Mouse (Mus musculus): ENCODE results near the gene Ppm1h.

Gene Ppm1h

DNA sequence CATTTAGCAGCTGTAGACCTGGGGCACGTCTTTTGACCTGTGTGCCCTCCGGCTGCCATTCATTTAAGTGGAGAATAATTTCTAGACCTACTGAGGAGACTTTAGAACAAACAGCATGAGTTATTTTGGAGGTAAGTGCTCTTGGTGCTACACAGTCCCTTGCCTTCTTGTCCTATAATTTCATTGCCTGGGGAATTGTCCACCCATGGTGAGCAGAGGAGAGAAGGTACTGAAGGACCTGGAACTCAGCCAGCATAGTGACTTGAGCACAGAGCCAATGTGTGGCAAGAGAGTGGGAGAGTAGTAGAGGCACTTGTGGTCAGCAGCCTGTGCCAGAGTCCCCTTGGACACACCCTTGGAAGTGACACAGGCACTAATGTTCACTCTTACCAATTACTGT lies 64.8 kb downstream of the Ppm1h start:
- no peak for DNase-seq (ENCODE audit: low spot score in 2 of 2)

DNA sequence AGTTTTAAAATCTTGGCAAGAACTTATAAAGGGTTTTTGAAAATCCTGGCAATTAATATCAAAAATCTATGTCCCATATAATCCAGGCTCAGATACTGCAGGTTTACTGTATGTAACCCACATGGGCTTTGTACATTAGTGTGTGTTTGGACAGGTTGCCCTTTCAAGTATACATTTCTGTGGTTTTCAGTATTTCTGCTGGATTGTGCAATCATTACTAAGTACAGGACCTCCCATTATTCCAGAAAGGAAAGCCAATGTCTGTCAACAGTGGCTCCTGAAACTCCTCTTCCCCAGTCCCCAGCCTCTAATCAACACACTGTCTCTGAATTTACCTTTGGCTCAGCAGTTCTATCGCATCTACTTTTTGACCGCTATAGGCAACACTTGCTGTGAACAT lies 66.4 kb downstream of the Ppm1h start:
- DNase-seq (ENCODE audit: low spot score in 2 of 2), result no peak

DNA sequence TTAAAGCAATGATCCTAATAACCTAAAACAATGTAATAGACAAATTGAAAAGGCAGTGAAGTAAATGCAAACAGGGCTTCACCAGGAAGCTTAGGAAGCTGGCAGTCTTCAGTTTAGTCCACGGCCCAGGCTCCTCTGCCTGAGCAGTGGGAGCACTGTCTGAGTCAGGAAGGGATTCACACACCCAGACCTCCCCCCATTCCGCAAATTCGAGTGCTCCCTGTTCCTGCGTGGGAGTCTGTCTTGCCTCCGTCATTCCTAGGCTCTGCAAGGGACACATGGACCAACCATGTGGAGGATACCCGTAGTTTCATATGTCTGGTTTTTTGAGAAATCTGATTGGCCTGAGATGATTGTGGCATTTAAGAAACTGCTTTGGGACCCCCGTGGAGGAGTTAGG lies 67.6 kb downstream of the Ppm1h start:
- DNase-seq (ENCODE audit: low spot score in 2 of 2), result no peak

DNA sequence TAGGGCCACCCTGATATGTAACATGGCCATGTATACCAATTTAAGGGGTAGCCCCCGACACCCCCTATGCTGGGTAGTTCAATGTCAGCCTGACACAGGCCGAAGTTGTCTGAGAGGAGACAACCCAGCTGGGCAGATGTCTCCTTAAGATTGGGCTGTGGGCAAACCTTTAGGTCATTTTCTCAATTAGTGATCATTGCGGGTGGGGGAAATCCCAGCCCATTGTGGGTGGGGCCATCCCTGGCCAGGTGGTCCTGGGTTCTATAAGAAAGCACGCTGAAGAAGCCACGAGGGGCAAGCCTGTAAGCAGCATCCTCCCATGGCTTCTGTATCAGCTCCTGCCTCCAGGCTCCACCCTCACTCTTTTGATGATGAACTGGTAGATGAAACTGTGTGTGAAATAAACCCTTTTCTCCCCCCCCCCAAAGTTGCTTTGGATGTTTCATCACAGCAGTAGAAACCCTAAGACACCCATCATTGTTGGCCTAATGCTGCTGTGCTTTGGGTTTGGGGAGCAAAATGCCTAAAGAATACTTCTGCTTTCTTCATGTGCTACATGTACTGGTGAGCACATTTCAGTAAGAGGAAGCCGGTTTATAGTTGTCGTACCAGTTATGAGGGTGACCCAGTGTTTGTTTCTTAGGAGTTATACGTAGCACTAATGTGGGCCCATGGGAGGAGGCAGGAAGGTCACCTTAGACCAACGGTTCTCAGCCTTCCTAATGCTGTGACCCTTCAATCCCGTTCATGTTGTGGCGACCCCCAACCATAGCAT lies 68.8 kb downstream of the Ppm1h start:
- no peak for DNase-seq (ENCODE audit: low spot score in 2 of 2)

DNA sequence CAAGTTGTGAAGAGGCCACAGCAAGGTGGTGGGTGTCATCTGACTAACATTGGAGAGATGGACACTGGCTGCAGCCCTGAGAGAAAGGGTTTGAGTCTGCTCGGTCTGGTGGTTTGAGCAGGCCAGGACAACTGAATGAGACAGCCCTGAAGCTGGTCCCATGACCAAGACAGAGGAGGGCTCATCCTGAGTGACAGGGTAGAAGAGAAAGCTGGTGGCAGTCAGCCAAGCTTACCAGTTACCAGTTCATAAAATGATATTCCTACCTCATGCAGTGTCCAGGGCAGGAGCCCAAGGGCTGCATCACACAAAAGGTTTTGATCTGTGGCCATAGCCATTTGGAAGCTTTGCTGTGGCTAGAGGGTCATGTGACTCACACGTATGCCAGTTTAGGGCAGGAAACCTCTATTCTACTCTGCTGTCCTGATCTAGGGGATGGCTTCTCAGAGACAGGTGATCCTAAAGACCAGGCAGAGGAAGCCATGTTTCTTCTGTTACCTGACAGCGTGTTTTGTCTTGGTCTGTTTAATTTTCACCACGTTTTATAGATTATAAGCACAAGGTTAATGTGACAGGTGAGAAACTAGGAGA lies 69.9 kb downstream of the Ppm1h start:
- no peak for DNase-seq (ENCODE audit: low spot score in 2 of 2)

DNA sequence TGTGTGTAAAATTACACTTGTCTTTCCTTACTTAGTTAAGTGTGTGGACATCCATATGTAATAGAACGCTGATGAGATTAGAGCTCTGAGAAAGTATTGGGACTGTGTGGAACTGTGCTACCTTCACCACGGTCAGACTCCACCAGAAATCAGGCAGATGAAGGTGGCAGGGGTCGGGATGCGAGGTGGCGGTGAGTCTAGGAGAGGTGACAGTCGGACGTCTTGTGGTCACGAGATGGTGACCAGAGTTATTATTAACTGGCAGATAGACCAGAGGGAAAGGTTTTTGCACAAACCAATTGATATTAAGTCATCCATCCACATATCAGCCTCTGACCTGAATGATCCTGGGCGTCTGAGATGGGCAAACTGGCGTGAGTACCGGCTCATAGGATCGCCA lies 70.5 kb downstream of the Ppm1h start:
- no peak for DNase-seq (ENCODE audit: low spot score in 2 of 2)

DNA sequence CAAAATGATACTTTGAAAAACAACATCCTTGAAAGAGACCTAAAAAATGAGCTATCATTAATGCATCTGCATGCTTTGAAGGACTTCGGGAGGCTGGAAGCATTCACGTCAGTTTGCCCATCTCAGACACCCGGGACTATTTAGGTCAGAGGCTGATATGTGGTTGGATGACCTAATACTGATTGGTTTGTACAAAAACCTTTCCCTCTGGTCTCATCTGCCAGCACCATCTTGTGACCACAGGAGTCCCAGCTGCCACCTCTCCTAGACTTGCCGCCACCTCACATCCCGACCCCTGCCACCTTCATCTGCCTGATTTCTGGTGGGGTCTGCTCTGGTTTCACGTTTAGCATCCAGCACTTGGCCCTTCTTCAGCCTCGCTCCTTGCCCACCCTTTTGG lies 71.3 kb downstream of the Ppm1h start:
- no peak for DNase-seq (ENCODE audit: low spot score in 2 of 2)

DNA sequence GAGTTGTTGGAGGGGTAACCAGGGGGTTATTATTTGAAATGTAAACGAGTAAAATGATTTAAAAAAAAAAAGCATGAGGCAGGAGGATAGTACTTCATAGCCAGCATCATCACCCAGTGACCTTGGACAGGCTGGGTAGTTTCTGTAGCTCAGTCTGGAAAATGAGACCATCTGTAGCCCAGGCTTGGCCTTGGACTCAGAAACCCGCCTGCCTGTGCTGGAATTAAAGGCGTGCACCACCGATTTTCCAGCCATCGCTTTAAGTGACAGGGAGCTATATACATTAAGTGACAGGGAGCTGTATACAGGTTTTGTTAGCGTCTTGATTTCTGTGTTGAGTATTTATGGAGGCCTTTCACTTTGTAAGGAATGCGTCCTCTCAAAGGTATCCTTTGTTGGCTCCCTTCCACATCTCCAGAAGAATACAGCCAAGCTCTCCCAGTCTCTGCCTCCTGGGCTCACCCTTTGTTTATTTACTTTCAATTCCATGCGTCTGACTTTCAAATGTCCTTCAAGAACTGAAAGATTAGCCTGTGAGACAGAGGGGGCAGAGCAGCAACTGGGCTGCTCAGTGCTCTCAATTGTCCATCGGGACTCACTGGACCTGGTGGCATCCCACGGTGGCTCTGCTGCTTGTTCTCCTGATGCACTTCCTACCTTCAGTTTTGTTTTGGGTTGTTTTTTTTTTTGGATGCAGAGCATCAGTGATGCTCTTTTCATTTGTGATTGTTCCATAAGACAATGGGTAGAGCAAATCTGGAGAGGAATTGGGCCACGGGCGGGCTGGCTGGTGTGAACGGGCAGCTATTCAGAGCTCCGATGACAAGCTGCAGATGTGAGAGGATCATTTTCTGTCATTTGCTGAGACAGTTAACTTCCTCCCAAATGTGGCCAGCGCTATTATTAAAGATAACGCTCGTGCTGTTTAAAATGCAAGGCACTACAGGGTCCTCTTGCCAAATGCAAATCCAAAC lies 74.7 kb downstream of the Ppm1h start:
- DNase-seq (ENCODE audit: low spot score in 2 of 2), result no peak

DNA sequence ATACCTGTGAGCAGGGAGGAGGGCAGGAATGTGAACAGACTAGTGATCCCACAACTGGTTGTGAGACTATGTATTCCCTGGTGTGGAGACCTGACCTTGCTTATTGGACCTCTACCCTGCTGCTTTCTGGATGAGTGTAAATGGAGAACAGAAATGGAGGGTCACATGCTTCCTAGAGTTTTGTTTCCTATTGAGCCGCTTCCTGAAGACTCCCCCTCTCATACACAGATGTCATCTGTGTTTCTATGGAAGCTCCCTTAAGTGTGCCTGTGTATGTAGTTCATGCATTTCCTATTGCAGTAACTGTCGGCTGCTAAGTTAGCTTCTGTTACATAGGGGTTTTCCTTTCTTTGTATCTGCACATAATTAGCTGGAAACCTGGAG lies 75.4 kb downstream of the Ppm1h start:
- DNase-seq (ENCODE audit: low spot score in 2 of 2), result no peak

DNA sequence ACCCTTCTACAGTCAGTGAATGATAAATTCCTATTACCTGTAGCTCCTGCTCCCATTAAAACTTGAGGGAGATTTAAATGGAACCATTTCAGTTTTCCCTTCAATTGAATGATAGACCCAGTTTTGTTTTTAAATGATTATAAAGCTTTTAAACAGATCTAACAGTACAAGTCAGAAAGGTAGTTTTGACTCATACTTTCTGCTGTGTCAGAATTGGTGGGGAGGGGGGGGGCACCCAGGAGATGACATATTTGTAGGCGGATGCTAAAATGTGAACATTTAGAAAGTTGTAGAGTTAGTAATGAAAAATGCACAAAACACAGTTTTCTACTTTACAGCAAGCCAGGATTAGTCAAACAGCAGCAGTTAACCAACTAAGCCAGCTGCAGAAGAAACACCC lies 76.4 kb downstream of the Ppm1h start:
- no peak for DNase-seq (ENCODE audit: low spot score in 2 of 2)

DNA sequence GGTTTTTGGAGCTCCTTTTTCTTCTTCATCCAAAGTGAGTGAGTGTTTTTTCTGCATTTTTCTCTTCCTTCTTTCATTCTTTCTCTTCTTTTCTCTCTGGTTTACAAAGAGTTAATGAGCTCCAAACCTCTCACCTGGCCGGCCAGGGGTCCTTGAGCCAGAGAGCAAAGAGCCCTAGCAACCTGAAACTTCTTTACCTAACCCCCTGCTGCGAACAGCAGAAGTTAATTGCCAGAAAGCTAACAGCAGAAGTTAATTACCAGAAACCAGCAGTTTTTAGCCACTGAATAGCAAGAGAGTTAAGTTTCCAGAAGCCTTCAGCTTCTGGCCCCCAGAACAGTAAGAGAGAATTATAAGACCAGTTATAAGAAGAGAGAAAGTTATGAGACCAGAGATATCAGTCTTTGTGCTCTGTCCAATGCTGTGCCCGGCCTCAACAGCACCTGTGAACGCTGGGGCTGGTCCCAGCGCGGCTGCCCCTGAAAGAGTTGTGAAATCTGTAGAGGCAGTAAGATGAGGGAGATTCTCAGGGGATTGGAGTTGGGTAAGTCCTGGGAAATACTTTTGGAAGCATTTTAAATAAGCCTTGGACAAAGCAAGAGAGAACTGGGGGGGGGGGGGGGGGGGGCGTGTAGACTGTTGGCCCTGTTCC lies 78.4 kb downstream of the Ppm1h start:
- DNase-seq (ENCODE audit: low spot score in 2 of 2), result no peak

DNA sequence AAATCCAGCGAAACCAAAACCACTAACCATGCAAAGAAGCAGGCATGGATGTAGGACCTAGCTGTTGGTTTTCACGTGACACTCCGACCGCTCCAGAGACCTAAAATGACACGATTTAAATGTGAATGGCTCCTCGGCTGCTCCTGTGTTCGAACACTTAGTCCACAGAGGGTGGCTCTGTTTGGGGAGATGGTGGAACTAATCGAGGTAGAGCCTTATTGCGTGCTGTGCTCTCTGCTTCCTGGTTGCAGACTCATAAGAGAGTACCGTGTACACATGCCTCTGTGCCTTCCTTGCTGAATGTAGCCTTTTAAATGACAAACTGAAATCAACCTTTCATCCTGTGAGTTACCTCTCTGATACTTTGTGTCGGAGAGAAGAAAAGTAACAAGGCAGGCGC lies 79.2 kb downstream of the Ppm1h start:
- no peak for DNase-seq (ENCODE audit: low spot score in 2 of 2)

DNA sequence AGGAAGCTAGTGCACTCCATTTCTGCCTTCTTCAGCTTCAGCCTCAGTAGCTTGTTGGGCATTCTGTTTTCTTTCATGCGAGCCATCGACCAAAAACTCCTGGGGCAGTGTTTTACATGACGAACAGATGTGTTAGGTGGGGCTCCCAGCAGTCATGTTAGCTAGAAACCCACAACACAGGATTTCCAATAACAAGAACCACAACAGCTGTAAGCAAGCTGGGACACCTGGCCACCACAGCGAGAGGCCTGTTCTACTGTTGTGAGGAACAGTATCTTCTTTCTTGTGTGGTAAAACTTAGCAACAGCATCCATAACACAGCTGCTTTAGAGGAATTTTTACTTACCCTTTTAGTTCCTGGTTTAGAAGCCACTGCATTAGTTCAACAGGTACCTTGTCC lies 79.8 kb downstream of the Ppm1h start:
- no peak for DNase-seq (ENCODE audit: low spot score in 2 of 2)

DNA sequence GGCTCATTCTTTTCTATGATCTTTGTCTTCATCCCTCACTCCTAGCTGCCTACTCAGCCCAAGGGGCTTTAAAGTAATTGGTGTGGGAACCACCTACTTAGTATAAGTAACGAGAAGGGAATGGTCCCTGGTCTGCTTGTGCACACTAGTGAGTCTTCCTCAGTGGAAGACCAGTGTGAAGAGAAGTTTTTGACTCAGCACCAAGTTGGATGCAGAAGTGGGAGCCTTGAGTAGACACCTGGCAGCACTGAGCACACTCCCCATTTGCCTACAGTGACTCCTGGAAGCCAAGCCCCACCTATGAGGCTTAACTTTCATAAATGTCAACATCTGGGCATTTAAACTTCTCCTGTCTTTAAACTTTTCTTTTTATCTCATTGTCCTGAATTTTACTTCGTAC lies 81.2 kb downstream of the Ppm1h start:
- no peak for DNase-seq (ENCODE audit: low spot score in 2 of 2)

DNA sequence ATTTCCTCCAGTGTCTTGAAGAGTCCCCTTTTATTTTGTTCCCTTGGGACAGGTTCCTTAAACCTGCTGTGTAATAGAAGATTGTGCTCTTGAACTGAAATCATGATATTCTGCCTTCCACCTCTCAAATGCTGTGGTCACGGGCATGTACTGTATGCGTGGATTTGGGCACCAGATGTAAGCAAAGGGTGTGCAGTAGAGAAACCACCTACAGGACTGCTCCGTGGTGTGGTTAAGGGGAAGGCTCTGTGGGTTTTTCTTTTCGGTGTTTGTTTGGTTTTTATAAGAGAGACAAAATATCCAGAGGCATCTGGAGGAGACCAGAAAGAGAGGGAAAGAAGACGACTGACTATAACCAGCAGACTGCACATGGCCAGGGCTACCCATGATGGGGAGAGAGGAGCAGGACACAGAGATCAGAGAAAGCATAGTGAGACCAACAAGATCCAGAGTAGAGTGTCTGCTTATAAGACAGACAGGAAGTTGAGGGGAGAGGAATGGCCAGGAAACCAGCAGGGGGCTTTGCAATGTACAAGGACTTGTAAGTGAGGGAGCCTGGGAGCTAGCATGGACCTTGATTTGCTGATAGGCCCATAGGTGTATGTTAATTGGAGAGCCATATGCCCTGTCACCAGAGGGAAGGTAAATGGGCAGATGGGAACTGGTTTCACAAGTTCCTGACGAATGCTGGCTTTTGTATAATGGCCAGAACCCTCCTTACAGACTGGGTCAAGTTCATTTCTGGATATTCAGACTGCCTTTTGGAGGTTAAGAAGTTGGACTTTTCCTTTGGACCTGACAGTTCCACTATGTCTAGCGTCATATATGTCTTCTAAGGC lies 82.1 kb downstream of the Ppm1h start:
- no peak for DNase-seq (ENCODE audit: low spot score in 2 of 2)

DNA sequence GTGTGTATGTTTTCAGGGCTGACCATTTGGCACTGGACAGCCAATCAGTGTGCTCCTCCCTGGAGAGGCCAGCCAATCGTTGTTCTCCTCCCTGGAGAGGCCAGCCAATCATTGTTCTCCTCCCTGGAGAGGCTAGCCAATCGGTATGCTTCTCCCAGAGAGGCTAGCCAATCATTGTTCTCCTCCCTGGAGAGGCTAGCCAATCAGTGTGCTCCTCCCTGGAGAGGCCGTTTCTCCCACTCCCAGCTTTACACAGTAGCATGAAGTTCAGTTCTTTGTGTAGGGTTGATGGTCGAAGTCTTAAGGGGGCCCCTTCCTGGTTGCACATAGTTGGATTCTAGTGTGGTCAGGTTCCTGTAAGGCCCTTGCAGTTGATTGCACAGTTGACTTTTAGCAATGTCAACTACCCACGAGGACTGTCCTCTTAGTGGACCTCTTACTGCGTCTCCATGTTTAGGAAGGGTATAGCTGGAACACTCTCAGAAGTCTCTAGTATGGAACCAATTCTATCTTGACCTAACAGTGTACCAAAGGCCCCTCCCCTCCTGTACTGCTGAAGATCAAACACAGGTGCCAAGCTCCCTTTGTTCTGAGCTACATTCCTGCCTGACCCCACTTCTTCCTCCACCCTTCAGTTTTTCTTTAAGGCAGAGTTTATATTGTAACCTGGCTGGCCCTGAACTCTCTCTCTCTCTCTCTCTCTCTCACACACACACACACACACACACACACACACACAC lies 84.4 kb downstream of the Ppm1h start:
- DNase-seq (ENCODE audit: low spot score in 2 of 2), result no peak

DNA sequence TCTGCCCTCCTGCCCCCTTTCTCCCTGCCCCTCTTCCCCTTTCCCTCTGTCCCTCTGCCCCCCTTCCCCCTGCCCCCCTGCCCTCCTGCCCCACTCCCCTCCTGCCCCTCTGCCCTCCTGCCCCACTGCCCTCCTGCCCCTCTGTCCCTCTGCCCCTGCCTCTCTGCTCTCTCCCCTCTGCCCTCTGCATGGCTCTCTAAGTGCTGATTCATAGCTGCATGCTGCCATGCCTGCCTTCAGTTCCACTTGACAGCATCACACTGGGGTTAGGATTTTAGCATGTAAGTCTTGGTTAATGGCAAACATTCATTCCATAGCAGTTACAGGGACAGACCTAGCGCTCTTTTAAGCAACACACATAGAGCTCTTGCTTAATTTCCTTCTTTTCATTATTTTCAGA lies 85.0 kb downstream of the Ppm1h start:
- no peak for DNase-seq (ENCODE audit: low spot score in 2 of 2)

DNA sequence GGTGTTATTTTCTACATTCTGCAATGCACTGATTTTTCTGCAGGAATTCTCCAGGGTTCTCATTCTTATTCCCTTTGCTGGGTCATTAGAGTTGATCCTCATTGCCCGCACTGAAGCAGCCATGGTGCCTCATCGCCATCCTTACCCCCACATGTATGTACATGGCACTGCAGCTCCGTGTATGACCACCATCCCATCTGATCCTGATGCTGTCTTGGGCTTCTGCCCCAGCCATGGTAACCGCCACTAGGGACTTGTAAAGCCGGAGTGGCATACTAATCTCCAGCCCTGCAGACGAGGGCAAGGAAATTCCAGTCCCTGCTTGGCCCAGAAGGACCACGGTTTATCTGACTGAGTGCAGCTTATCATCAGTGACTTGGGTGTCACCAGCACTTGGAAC lies 86.1 kb downstream of the Ppm1h start:
- DNase-seq (ENCODE audit: low spot score in 2 of 2), result no peak

DNA sequence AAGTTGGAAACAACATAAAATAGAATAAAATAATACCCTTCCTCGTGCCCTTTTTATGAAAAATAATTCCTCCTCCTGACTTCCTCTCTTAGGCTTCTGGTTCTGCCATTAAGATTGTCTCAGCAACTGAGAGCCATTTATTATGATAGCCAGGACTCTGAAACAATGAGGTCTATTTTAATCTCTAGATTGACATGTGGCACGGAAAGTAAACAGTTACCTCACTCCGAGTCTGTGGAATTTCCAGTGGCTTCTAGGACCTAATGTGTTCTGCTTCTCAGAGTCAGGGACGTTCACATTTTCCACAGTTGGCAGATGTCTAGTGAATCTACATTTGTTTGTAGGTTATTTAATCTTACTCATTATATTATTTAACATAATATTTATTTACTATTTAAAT lies 87.0 kb downstream of the Ppm1h start:
- DNase-seq (ENCODE audit: low spot score in 2 of 2), result no peak

DNA sequence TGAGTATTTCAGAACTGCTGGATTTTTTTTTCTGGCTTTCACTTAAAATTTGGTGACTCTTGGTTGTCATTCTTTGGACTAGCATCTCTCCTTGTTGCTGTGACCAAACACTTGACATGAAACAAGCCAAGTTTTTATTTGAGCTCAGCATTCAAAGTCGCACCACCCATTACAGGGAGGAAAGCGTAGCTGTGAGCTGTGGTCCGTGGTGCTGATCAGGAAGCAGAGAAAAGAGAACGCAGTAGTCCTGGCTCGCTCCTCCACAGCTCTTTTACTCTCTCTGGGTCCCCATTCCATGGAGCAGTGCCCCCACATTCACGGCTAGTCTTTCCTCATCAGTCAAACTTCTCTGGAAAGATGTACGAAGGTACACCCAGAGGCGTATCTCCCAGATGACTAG lies 87.4 kb downstream of the Ppm1h start:
- no peak for DNase-seq (ENCODE audit: low spot score in 2 of 2)
